Mouse (Mus musculus) lung, postnatal 0 days (tissue): Measurements from ENCODE around the gene St8sia2. TPM values are rescaled to one million over a fixed set of nuclear protein-coding genes. Genes with fewer than 3 reads are reported as not detected.

Experiments
- ATAC-seq: fragments of 200-750 bp; cut with Nextera tagmentation; 2 replicates; pipeline ENCODE4 v1.8.0; 2017; ENCODE audit warnings: moderate library complexity
- DNase-seq: peaks from one replicate; pipeline ENCODE4 v3.0.0-alpha.2; 2016; ENCODE audit warnings: low spot score
- H3K27ac ChIP-seq: fragments of 300-500 bp; sonication (generic); 2 replicates; pipeline ENCODE4 v1.5.1; 2014; ENCODE audit warnings: antibody characterized with exemption, mild to moderate bottlenecking, low read length, mixed read lengths
- H3K27me3 ChIP-seq: fragments of 300-500 bp; sonication (generic); replicated peaks from 2 replicates; pipeline ENCODE4 v1.6.1; 2014; ENCODE audit warnings: low read length, mixed read lengths; ENCODE audit not compliant: insufficient read depth
- H3K36me3 ChIP-seq: fragments of 300-500 bp; sonication (generic); 2 replicates; pipeline ENCODE4 v1.6.1; 2014; ENCODE audit warnings: low read length, mixed read lengths; ENCODE audit not compliant: insufficient read depth
- H3K4me1 ChIP-seq: fragments of 300-500 bp; sonication (generic); 2 replicates; pipeline ENCODE4 v1.6.1; 2014; ENCODE audit warnings: antibody characterized with exemption, low read depth, low read length, mixed read lengths; ENCODE audit not compliant: insufficient read depth
- H3K4me2 ChIP-seq: fragments of 300-500 bp; sonication (generic); replicated peaks from 2 replicates; pipeline ENCODE4 v1.6.1; 2014; ENCODE audit warnings: low read depth, mild to moderate bottlenecking, low read length, moderate library complexity, mixed read lengths
- H3K4me3 ChIP-seq: fragments of 300-500 bp; sonication (generic); 2 replicates; pipeline ENCODE4 v1.5.1; 2014; ENCODE audit warnings: low read depth, low read length
- H3K9ac ChIP-seq: fragments of 300-500 bp; sonication (generic); replicated peaks from 2 replicates; pipeline ENCODE4 v1.6.1; 2014; ENCODE audit warnings: low read depth, mild to moderate bottlenecking
- H3K9me3 ChIP-seq: fragments of 300-500 bp; sonication (generic); 2 replicates; pipeline ENCODE4 v1.6.1; 2016; ENCODE audit warnings: low read length, mixed read lengths
- CTCF ChIP-seq: IDR thresholded peaks from 2 replicates; pipeline ENCODE4 v1.5.1; 2016; ENCODE audit warnings: antibody characterized with exemption, mild to moderate bottlenecking
- EP300 ChIP-seq: IDR thresholded peaks from 2 replicates; pipeline ENCODE4 v1.6.1; 2016; ENCODE audit warnings: antibody characterized with exemption, mild to moderate bottlenecking, control low read depth
- WGBS: fragments of 180-500 bp; shearing (Covaris S2); extraction: QIAGEN DNeasy Blood & Tissue Kit; methylation state at CpG from one replicate; pipeline ENCODE4 v1.1.7; 2014; 5-methylcytosine and 5-hydroxymethylcytosine counted together
- polyA plus RNA-seq: library from polyadenylated mRNA; unstranded; fragments of >200 nt; fragmentation: Nextera tagmentation; extraction: Ambion mirVana; gene quantifications from 2 replicates; pipeline ENCODE4 v1.2.1, GENCODE M21; 2015

Gene St8sia2
- polyA plus RNA-seq, 1 experiment from 2014 or later, result 3.5 TPM

DNA sequence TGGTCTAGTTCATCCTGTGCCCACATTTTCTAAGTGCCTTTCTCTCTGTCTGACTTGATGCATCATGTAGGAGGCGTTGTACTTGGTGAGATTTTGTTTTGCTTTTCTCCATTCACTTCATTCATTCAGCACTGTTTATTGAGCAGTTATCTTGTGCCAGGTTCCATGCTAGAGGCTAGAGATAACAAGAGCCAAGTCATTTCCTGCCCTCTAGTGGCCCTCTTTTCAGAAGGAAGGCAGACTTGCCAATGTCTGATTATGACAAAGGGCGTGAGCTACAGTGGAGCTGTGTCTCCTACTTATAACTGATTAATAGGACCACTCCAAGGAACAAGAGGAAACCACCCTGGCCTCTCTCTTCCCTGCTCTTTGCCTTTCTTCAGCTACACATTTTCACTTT, 3.1 kb upstream of the St8sia2 start:
- Histone ChIP-seq H3K9ac (no peak overlapping the region), H3K4me3 (no peak overlapping the region), H3K27ac (no peak overlapping the region), H3K27me3 (0 out of 2 replicates have a peak, but pooled peaks cover 13% of the 10 kb centered on the region), H3K4me2 (no peak overlapping the region), H3K4me1 (no peaks in the 10 kb centered on the region), H3K36me3 (no peaks in the 10 kb centered on the region), H3K9me3 (no peaks in the 10 kb centered on the region)
- 51% methylated on average over 2 of the region's 2 CpGs for WGBS
- no peak for ATAC-seq
- TF ChIP-seq CTCF (peak; percentile 43), EP300 (no peak)
- no peak for DNase-seq

DNA sequence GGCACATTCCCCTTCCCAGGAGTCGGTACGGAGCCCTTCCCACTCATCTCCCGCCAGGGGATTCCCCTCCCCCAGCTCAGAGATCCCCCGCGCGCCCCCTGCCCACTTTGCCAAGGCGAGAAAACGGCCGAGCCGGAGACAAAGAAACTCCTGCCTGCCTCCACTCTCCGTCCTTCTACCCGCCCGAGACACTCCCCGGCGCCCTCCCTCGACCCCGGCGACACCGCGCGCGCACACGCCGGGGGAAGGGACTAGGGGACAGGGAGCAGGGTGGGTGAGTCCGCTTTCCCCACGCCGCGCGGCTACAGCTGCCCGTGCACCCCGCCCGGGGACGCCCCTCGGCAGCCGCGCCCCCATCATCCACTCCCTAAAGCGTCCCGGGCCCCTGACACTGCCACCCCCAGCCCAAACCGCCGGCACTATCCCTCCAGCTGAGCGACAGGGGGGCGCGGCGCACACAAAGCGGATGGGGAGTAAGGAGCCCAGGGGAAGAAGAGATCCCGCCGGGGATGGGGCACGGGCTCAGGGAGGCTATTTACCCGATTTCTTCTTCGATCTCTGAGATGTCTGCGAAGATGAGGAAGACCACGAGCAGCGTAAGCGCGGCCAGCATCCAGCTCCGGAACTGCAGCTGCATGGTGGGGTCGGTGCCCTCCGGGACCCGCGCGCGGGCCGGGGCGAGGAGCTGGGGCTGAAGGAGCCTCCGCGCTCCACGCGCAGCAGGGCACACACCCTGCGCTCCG, 461 bp downstream of the St8sia2 start:
- Histone ChIP-seq H3K27me3 (0 out of 2 replicates have a peak, but pooled peaks cover 17% of the 10 kb centered on the region), H3K4me3 (peak overlapping the region; percentile 55), H3K27ac (no peak overlapping the region)

DNA sequence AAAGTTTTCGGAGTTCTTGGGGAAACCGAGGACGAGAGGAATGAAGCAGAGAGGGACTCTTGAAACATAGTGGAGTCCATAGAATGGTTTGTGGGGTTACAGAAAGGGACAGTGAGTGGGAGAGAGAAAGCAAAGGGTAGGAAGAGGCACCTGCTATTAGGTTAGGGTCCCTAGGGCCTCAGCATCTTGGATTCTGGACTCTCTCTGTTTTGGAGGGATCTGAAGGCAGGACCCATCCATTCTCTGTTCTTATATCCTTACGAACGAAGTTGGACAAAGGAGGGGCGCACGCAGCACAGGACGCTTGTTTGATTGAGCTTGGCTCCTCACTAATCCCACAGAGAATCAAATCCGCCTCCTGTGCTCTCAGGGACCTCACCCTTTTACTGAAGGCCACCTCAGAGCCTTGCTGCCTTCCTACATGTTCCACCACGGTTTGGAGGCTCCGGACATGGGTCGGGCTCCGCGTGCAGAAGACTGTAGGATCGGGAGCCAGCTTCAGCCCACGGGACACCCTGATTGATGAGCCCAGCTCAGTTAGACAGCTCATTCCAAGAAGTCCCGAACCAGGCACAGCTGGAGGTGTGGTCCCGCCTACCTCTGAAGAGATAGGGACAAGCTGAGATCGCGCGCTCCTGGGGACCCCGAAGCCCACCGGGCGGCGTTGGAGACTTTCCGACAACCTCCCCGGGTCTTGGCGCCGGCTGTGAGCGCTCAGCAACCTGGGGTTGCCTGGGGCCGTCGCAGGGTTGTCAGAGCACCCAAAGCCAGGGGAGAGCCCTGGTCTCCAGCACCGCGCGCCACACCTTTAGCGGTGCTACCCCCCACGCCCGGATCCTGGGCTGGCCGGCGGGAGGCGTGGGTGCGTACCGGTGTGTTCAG, 1.3 kb downstream of the St8sia2 start:
- H3K27me3 ChIP-seq, result 0 out of 2 replicates have a peak, but pooled peaks cover 17% of the 10 kb centered on the region
- WGBS, result 6% methylated on average over 42 of the region's 43 CpGs
- peak overlapping the region; percentile 100 for H3K4me2 ChIP-seq
- H3K36me3 ChIP-seq, result no peaks in the 10 kb centered on the region
- H3K4me3 ChIP-seq, result peak overlapping the region; percentile 55
- H3K9me3 ChIP-seq, result no peaks in the 10 kb centered on the region
- no peak for TF ChIP-seq EP300
- no peak for TF ChIP-seq CTCF
- no peak overlapping the region for H3K27ac ChIP-seq
- no peaks in the 10 kb centered on the region for H3K4me1 ChIP-seq
- ATAC-seq (no peak), DNase-seq (no peak)
- H3K9ac ChIP-seq, result no peak overlapping the region

More for the DNA sequence above, 461 bp downstream of the St8sia2 start:
- DNase-seq (peak; percentile 15), ATAC-seq (peak; percentile 17)
- TF ChIP-seq CTCF (0 out of 2 replicates have a peak, but pooled peaks have one; percentile 4), EP300 (no peak)
- peak overlapping the region; percentile 100 for H3K4me2 ChIP-seq
- H3K36me3 ChIP-seq, result no peaks in the 10 kb centered on the region
- 5% methylated on average over 61 of the region's 70 CpGs for WGBS
- H3K9me3 ChIP-seq, result no peaks in the 10 kb centered on the region
- no peak overlapping the region; the same call in 1 of the 2 replicates for H3K9ac ChIP-seq
- H3K4me1 ChIP-seq, result no peaks in the 10 kb centered on the region

GRCm38 (mm10) chr7:74008946-74009542, 4.4 kb downstream of the St8sia2 start:
- Histone ChIP-seq H3K27me3 (0 out of 2 replicates have a peak, but pooled peaks cover 17% of the 10 kb centered on the region), H3K9me3 (no peaks in the 10 kb centered on the region)

GRCm38 (mm10) chr7:74006775-74007371, 6.6 kb downstream of the St8sia2 start:
- Histone ChIP-seq H3K27me3 (0 out of 2 replicates have a peak, but pooled peaks cover 7% of the 10 kb centered on the region), H3K36me3 (no peaks in the 10 kb centered on the region), H3K9me3 (no peaks in the 10 kb centered on the region), H3K4me1 (no peaks in the 10 kb centered on the region), H3K9ac (no peak overlapping the region), H3K4me3 (no peak overlapping the region), H3K27ac (no peak overlapping the region), H3K4me2 (no peak overlapping the region)
- 33% methylated on average over 9 of the region's 9 CpGs for WGBS
- DNase-seq (no peak), ATAC-seq (no peak)
- TF ChIP-seq EP300, result no peak
- peak; percentile 32 for TF ChIP-seq CTCF

More at GRCm38 (mm10) chr7:74008946-74009542, 4.4 kb downstream of the St8sia2 start:
- Histone ChIP-seq H3K27ac (no peak overlapping the region), H3K4me1 (no peaks in the 10 kb centered on the region), H3K36me3 (no peaks in the 10 kb centered on the region), H3K4me3 (no peak overlapping the region), H3K9ac (no peak overlapping the region), H3K4me2 (no peak overlapping the region)
- no peak for TF ChIP-seq EP300
- no peak for TF ChIP-seq CTCF
- 62% methylated on average over 7 of the region's 7 CpGs for WGBS
- ATAC-seq (no peak), DNase-seq (no peak)
